Mouse (Mus musculus) intestine, embryonic 14.5 days (tissue): ENCODE data around the gene Aurka. TPM values are rescaled to one million over a fixed set of nuclear protein-coding genes. Genes with fewer than 3 reads are reported as not detected.
A peak's percentile ranks its signal among the peaks of the same experiment; 100 is the strongest.

Experiments
- ATAC-seq: fragments of 200-750 bp; cut with Nextera tagmentation; replicated peaks from 2 replicates; pipeline ENCODE4 v1.8.0; 2017; ENCODE audit warnings: low read depth, moderate number of reproducible peaks, moderate TSS enrichment, moderate library complexity; ENCODE audit not compliant: low FRiP score, low TSS enrichment
- DNase-seq: peaks from one replicate; pipeline ENCODE4 v3.0.0-alpha.2; 2018; ENCODE audit warnings: low spot score
- H3K27ac ChIP-seq: fragments of 300-500 bp; sonication (generic); 2 replicates; pipeline ENCODE4 v1.5.1; 2014; ENCODE audit warnings: low read depth, mild to moderate bottlenecking, control low read depth
- H3K27me3 ChIP-seq: fragments of 300-500 bp; sonication (generic); replicated peaks from 2 replicates; pipeline ENCODE4 v1.6.1; 2014; ENCODE audit warnings: low read length, control low read depth; ENCODE audit not compliant: control insufficient read depth, insufficient read depth
- H3K36me3 ChIP-seq: fragments of 300-500 bp; sonication (generic); 2 replicates; pipeline ENCODE4 v1.6.1; 2014; ENCODE audit warnings: low read length, control low read depth; ENCODE audit not compliant: control insufficient read depth, insufficient read depth
- H3K4me1 ChIP-seq: fragments of 300-500 bp; sonication (generic); replicated peaks from 2 replicates; pipeline ENCODE4 v1.6.1; 2014; ENCODE audit warnings: low read length, control low read depth, mixed read lengths; ENCODE audit not compliant: control insufficient read depth, insufficient read depth
- H3K4me2 ChIP-seq: fragments of 300-500 bp; sonication (generic); 2 replicates; pipeline ENCODE4 v1.6.1; 2014; ENCODE audit warnings: low read length
- H3K4me3 ChIP-seq: fragments of 300-500 bp; sonication (generic); 2 replicates; pipeline ENCODE4 v1.5.1; 2014; ENCODE audit warnings: low read depth, low read length, control low read depth, mixed read lengths
- H3K9ac ChIP-seq: fragments of 300-500 bp; sonication (generic); 2 replicates; pipeline ENCODE4 v1.6.1; 2014; ENCODE audit warnings: mild to moderate bottlenecking, low read length
- H3K9me3 ChIP-seq: fragments of 300-500 bp; sonication (generic); 2 replicates; pipeline ENCODE4 v1.6.1; 2016; ENCODE audit warnings: low read length, control low read depth; ENCODE audit not compliant: control insufficient read depth
- WGBS: fragments of 180-500 bp; shearing (Covaris S2); extraction: QIAGEN DNeasy Blood & Tissue Kit; methylation state at CpG from one replicate; pipeline ENCODE4 v1.1.7; 2014; 5-methylcytosine and 5-hydroxymethylcytosine counted together
- polyA plus RNA-seq: library from polyadenylated mRNA; unstranded; fragments of >200 nt; fragmentation: Nextera tagmentation; extraction: Ambion mirVana; gene quantifications from 2 replicates; pipeline ENCODE4 v1.2.1, GENCODE M21; 2014

Gene Aurka
- polyA plus RNA-seq = 121 and 127 TPM in 2 replicates

GRCm38 (mm10) chr2:172370411-172371223, at the start of gene Aurka, which contains the start of gene Cstf1:
TSS of gene Aurka (minus strand) at chr2:172370535.
TSS of gene Cstf1 (plus strand) at chr2:172370681.
- DNase-seq (peak; percentile 98), ATAC-seq (peak; percentile 99)
- H3K4me3 ChIP-seq = peak within 1 kb of the TSS; percentile 97
- WGBS = under 1% methylated on average over 65 of the region's 66 CpGs
- no peaks in the 10 kb centered on the region for H3K9me3 ChIP-seq
- peak within 1 kb of the TSS; percentile 82 for H3K27ac ChIP-seq
- H3K9ac ChIP-seq = peak within 1 kb of the TSS; percentile 88
- H3K36me3 ChIP-seq = peaks cover 58% of the 10 kb centered on the region
- no peaks in the 10 kb centered on the region for H3K27me3 ChIP-seq
- H3K4me1 ChIP-seq = peaks cover 28% of the 10 kb centered on the region
- peak within 1 kb of the TSS; percentile 78 for H3K4me2 ChIP-seq

GRCm38 (mm10) chr2:172418208-172418607, 47.9 kb upstream of the Aurka start:
- H3K9me3 ChIP-seq = no peaks in the 10 kb centered on the region
- no peaks in the 10 kb centered on the region for H3K36me3 ChIP-seq
- H3K4me2 ChIP-seq = no peak overlapping the region
- H3K27me3 ChIP-seq = no peaks in the 10 kb centered on the region
- H3K4me3 ChIP-seq = no peak overlapping the region
- 86% methylated on average over 5 of the region's 5 CpGs for WGBS
- DNase-seq (no peak), ATAC-seq (no peak)
- 0 out of 2 replicates have a peak, but pooled peaks cover 3% of the 10 kb centered on the region for H3K4me1 ChIP-seq
- no peak overlapping the region for H3K9ac ChIP-seq
- no peak overlapping the region for H3K27ac ChIP-seq

GRCm38 (mm10) chr2:172416876-172417275, 46.5 kb upstream of the Aurka start:
- 90% methylated on average over 5 of the region's 5 CpGs for WGBS
- ATAC-seq = no peak
- no peak for DNase-seq

GRCm38 (mm10) chr2:172416218-172416617, 45.9 kb upstream of the Aurka start:
- H3K4me1 ChIP-seq = 0 out of 2 replicates have a peak, but pooled peaks cover 7% of the 10 kb centered on the region

More at GRCm38 (mm10) chr2:172416876-172417275, 46.5 kb upstream of the Aurka start:
- H3K27me3 ChIP-seq = no peaks in the 10 kb centered on the region
- no peak overlapping the region for H3K4me3 ChIP-seq
- no peak overlapping the region for H3K27ac ChIP-seq
- no peak overlapping the region for H3K4me2 ChIP-seq
- no peaks in the 10 kb centered on the region for H3K36me3 ChIP-seq
- no peak overlapping the region for H3K9ac ChIP-seq
- H3K4me1 ChIP-seq = 0 out of 2 replicates have a peak, but pooled peaks cover 7% of the 10 kb centered on the region
- no peaks in the 10 kb centered on the region for H3K9me3 ChIP-seq

GRCm38 (mm10) chr2:172413894-172414293, 43.6 kb upstream of the Aurka start:
- Histone ChIP-seq H3K27me3 (no peaks in the 10 kb centered on the region), H3K9ac (no peak overlapping the region), H3K4me1 (0 out of 2 replicates have a peak, but pooled peaks cover 7% of the 10 kb centered on the region), H3K27ac (no peak overlapping the region), H3K4me2 (no peak overlapping the region), H3K9me3 (no peaks in the 10 kb centered on the region), H3K36me3 (no peaks in the 10 kb centered on the region), H3K4me3 (no peak overlapping the region)
- no peak for ATAC-seq
- no peak for DNase-seq
- WGBS = 50% methylated on average over 5 of the region's 5 CpGs

More at GRCm38 (mm10) chr2:172416218-172416617, 45.9 kb upstream of the Aurka start:
- Histone ChIP-seq H3K9me3 (no peaks in the 10 kb centered on the region), H3K4me2 (no peak overlapping the region), H3K4me3 (no peak overlapping the region), H3K27ac (no peak overlapping the region), H3K9ac (no peak overlapping the region), H3K36me3 (no peaks in the 10 kb centered on the region), H3K27me3 (no peaks in the 10 kb centered on the region)
- WGBS = 53% methylated on average over 12 of the region's 12 CpGs
- DNase-seq (no peak), ATAC-seq (no peak)

- DNase-seq = no peak
- Histone ChIP-seq H3K4me2 (no peak overlapping the region), H3K4me1 (0 out of 2 replicates have a peak, but pooled peaks cover 7% of the 10 kb centered on the region), H3K36me3 (no peaks in the 10 kb centered on the region), H3K4me3 (no peak overlapping the region), H3K9ac (no peak overlapping the region), H3K27ac (no peak overlapping the region), H3K27me3 (no peaks in the 10 kb centered on the region), H3K9me3 (no peaks in the 10 kb centered on the region)
- ATAC-seq = no peak
- 22% methylated on average over 4 of the region's 4 CpGs for WGBS
Observed at GRCm38 (mm10) chr2:172413273-172413672, 42.9 kb upstream of the Aurka start.

- Histone ChIP-seq H3K4me2 (peak overlapping the region; percentile 21), H3K9ac (no peak overlapping the region), H3K4me1 (0 out of 2 replicates have a peak, but pooled peaks cover 7% of the 10 kb centered on the region), H3K36me3 (no peaks in the 10 kb centered on the region), H3K27me3 (no peaks in the 10 kb centered on the region), H3K27ac (no peak overlapping the region), H3K9me3 (no peaks in the 10 kb centered on the region), H3K4me3 (no peak overlapping the region)
- ATAC-seq = no peak
- WGBS = 11% methylated on average over 9 of the region's 9 CpGs
- peak; percentile 59 for DNase-seq
Observed at GRCm38 (mm10) chr2:172412454-172412853, 42.1 kb upstream of the Aurka start.

- Histone ChIP-seq H3K27me3 (no peaks in the 10 kb centered on the region), H3K4me3 (no peak overlapping the region), H3K4me2 (no peak overlapping the region), H3K4me1 (0 out of 2 replicates have a peak, but pooled peaks cover 7% of the 10 kb centered on the region), H3K9ac (no peak overlapping the region), H3K9me3 (no peaks in the 10 kb centered on the region), H3K36me3 (no peaks in the 10 kb centered on the region), H3K27ac (no peak overlapping the region)
- ATAC-seq = no peak
- DNase-seq = no peak
- WGBS = 84% methylated on average over 11 of the region's 11 CpGs
Observed at GRCm38 (mm10) chr2:172411091-172411490, 40.8 kb upstream of the Aurka start.
